Mouse (Mus musculus): ENCODE data around the gene Ppfibp2.
A peak's percentile ranks its signal among the peaks of the same experiment; 100 is the strongest.

DNA sequence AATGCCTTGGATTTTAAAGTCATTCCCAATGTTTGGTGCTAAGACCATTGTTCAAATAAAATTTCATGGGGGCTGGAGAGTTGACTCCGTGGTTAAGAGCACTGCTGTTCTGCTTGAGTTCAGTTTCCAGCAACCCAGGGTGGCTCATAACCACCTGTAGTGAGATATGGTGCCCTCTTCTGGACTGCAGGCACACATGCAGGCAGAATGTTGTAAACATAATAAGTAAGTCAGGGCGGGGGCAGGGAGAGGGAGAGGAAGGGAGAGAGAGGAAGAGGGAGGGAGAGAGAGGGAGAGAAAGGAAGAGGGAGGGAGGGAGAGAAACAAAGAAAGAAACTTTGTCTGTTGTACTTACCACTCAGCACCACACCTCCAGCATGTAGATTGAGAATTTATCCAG lies 21.2 kb upstream of the Ppfibp2 start:
- TF ChIP-seq CTCF (IDR thresholded peaks at IDR 0.05; ENCODE audit: low read depth) (peak; percentile 33), EP300 (IDR thresholded peaks at IDR 0.05; ENCODE audit: low read depth) (no peak)
